Mouse (Mus musculus) embryonic facial prominence, embryonic 11.5 days (tissue): ENCODE measurements around the gene Spon1. TPM values are rescaled to one million over a fixed set of nuclear protein-coding genes. Genes with fewer than 3 reads are reported as not detected.

ENCODE experiments used
- ATAC-seq: fragments of 200-750 bp; cut with Nextera tagmentation; replicated peaks from 2 replicates; pipeline ENCODE4 v1.8.0; 2017; ENCODE audit warnings: low read depth; ENCODE audit not compliant: insufficient number of reproducible peaks, low FRiP score, low TSS enrichment
- DNase-seq: peaks from one replicate; pipeline ENCODE4 v3.0.0-alpha.2; 2015; ENCODE audit warnings: low spot score
- H3K27ac ChIP-seq: fragments of 300-500 bp; sonication (generic); replicated peaks from 2 replicates; pipeline ENCODE4 v1.5.1; 2014; ENCODE audit warnings: mild to moderate bottlenecking, low read depth, low read length, control low read depth
- H3K27me3 ChIP-seq: fragments of 300-500 bp; sonication (generic); 2 replicates; pipeline ENCODE4 v1.6.1; 2014; ENCODE audit warnings: mild to moderate bottlenecking, low read length, moderate library complexity, mixed read lengths; ENCODE audit not compliant: control insufficient read depth, insufficient read depth
- H3K36me3 ChIP-seq: fragments of 300-500 bp; sonication (generic); replicated peaks from 2 replicates; pipeline ENCODE4 v1.6.1; 2014; ENCODE audit warnings: low read depth, mild to moderate bottlenecking, low read length, moderate library complexity, mixed read lengths; ENCODE audit not compliant: control insufficient read depth, insufficient read depth
- H3K4me1 ChIP-seq: fragments of 300-500 bp; sonication (generic); 2 replicates; pipeline ENCODE4 v1.6.1; 2014; ENCODE audit warnings: low read length, mixed read lengths; ENCODE audit not compliant: control insufficient read depth, insufficient read depth
- H3K4me2 ChIP-seq: fragments of 300-500 bp; sonication (generic); 2 replicates; pipeline ENCODE4 v1.6.1; 2014; ENCODE audit warnings: low read depth, mild to moderate bottlenecking, control low read depth, low read length, moderate library complexity
- H3K4me3 ChIP-seq: fragments of 300-500 bp; sonication (generic); 2 replicates; pipeline ENCODE4 v1.5.1; 2014; ENCODE audit warnings: low read depth, low read length, control low read depth
- H3K9ac ChIP-seq: fragments of 300-500 bp; sonication (generic); replicated peaks from 2 replicates; pipeline ENCODE4 v1.6.1; 2014; ENCODE audit warnings: mild to moderate bottlenecking, control low read depth, low read length
- H3K9me3 ChIP-seq: fragments of 300-500 bp; sonication (generic); replicated peaks from 2 replicates; pipeline ENCODE4 v1.6.1; 2016; ENCODE audit warnings: mild to moderate bottlenecking, low read length, inconsistent platforms, mixed read lengths; ENCODE audit not compliant: control insufficient read depth
- WGBS: fragments of 180-500 bp; shearing (Covaris S2); extraction: QIAGEN DNeasy Blood & Tissue Kit; methylation state at CpG from one replicate; pipeline ENCODE4 v1.1.7; 2014; 5-methylcytosine and 5-hydroxymethylcytosine counted together
- polyA plus RNA-seq: library from polyadenylated mRNA; unstranded; fragments of >200 nt; fragmentation: Nextera tagmentation; extraction: Ambion mirVana; gene quantifications from 2 replicates; pipeline ENCODE4 v1.2.1, GENCODE M21; 2014

Spon1 gene
- polyA plus RNA-seq, 1 experiment from 2014 or later, result 25.1 TPM

DNA sequence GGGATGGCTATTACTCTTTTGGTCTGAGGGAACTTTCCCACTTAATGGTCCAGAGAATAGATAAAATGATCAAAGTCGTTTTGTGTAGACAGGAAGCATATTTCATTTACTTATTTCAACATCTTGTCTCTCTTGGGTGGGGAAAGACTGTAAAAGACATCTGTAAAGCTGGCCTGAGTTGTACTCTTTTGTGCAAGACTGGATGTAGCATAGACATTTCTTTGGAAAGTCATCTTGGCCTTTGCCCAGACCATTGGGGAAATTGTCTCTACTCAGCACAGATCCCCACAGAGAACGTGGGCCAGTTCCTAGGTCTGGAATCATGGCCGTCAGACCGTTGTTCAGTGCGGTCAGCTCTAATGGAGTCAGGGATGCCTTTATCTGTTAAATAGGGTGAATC is 112.1 kb downstream of the Spon1 start:
- ATAC-seq, result no peak
- Histone ChIP-seq H3K27me3 (no peaks in the 10 kb centered on the region), H3K27ac (no peak overlapping the region), H3K9me3 (no peaks in the 10 kb centered on the region), H3K36me3 (no peaks in the 10 kb centered on the region), H3K4me3 (no peak overlapping the region), H3K9ac (no peak overlapping the region), H3K4me1 (no peaks in the 10 kb centered on the region), H3K4me2 (no peak overlapping the region)
- WGBS, result 88% methylated on average over 5 of the region's 5 CpGs
- no peak for DNase-seq

DNA sequence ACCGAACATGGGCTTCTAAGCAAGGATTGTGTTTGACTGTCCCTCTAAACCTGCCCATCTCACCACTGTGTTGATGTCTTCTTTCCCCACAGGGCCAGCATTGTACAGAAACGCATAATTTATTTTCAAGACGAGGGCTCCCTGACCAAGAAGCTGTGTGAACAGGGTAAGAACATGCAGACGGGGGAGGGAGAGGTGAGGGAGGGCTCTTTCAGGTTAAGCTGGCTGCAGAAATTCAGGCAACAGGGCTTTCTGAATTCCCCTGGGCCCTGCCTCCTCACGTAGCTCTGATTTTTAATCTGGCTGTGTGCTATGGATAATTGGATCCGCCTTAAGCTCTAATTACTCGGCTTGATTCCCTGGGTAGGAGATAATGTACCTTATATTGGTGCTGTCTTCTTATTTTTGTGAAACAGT is 113.3 kb downstream of the Spon1 start:
- Histone ChIP-seq H3K27me3 (no peaks in the 10 kb centered on the region), H3K4me1 (no peaks in the 10 kb centered on the region), H3K27ac (no peak overlapping the region), H3K4me2 (no peak overlapping the region), H3K4me3 (no peak overlapping the region), H3K9me3 (no peaks in the 10 kb centered on the region), H3K36me3 (no peaks in the 10 kb centered on the region), H3K9ac (no peak overlapping the region)
- DNase-seq, result no peak
- ATAC-seq, result no peak
- 56% methylated on average over 7 of the region's 7 CpGs for WGBS

DNA sequence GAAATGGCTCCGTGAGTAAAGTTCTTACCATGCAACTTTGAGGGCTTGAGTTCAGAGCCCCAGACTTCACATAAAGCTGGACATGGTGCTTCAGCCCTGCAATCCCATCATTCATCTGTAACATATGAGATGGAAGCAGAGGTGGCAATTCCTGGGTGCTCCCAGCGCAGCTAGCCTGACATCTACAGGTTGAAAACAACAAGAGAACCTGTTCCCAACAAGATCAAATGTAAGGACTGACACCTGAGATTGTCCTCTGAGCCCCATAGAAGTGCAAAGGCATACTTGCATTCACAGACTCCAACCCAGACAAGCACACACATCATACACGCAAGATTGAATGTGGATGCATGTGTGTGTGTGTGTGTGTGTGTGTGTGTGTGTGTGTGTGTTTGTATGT is 114.2 kb downstream of the Spon1 start:
- Histone ChIP-seq H3K4me1 (no peaks in the 10 kb centered on the region), H3K9me3 (no peaks in the 10 kb centered on the region), H3K4me2 (no peak overlapping the region), H3K36me3 (no peaks in the 10 kb centered on the region), H3K27ac (no peak overlapping the region), H3K9ac (no peak overlapping the region), H3K4me3 (no peak overlapping the region), H3K27me3 (no peaks in the 10 kb centered on the region)
- WGBS, result 92% methylated on average over 3 of the region's 3 CpGs
- DNase-seq (no peak), ATAC-seq (no peak)

DNA sequence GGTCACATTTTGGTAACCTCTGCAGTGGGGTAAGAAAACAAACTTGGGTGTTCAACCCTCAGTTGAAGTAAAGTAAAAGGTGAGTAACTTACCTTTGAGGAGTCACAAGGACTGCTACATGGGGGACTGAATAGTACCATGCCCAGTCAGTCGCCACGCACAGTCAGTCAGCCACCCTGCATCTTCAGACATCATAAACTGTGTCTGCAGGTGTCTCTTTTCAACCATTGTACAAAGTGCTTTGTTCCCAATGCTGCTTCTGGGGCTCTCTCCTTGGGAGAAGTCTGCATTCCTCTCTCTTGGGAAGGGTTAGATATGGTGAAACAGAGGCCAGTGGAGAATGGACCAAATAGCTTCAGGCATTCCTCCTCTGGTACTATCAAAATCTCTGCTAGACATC is 125.0 kb downstream of the Spon1 start:
- Histone ChIP-seq H3K4me2 (no peak overlapping the region), H3K4me3 (no peak overlapping the region), H3K27me3 (no peaks in the 10 kb centered on the region), H3K9me3 (no peaks in the 10 kb centered on the region), H3K36me3 (no peaks in the 10 kb centered on the region), H3K27ac (no peak overlapping the region), H3K4me1 (no peaks in the 10 kb centered on the region), H3K9ac (no peak overlapping the region)
- DNase-seq, result no peak
- ATAC-seq, result no peak
- 86% methylated on average over 2 of the region's 2 CpGs for WGBS

DNA sequence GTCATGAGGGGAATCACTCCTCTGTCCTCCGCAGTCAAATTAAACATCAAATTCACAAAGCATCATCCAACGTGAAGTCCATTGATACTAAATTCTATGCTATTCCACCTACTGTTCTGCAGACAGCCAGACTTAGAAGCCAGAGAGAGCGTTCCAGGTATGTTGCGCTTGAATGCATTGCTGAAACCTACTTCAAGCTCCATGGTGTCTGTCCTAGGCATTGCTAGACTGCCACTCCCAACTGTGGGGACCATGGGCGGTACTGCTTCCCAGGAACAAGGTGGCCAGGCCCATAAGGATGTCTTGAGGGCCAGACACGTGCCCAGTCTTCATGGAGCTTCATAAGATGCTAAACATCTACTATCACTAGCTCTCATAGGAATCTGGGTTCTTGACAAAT is 125.7 kb downstream of the Spon1 start:
- no peak overlapping the region for H3K27ac ChIP-seq
- ATAC-seq, result no peak
- H3K27me3 ChIP-seq, result no peaks in the 10 kb centered on the region
- H3K9ac ChIP-seq, result no peak overlapping the region
- no peaks in the 10 kb centered on the region for H3K4me1 ChIP-seq
- no peaks in the 10 kb centered on the region for H3K9me3 ChIP-seq
- 87% methylated on average over 6 of the region's 6 CpGs for WGBS
- H3K4me3 ChIP-seq, result no peak overlapping the region
- H3K36me3 ChIP-seq, result no peaks in the 10 kb centered on the region
- no peak for DNase-seq
- no peak overlapping the region for H3K4me2 ChIP-seq

DNA sequence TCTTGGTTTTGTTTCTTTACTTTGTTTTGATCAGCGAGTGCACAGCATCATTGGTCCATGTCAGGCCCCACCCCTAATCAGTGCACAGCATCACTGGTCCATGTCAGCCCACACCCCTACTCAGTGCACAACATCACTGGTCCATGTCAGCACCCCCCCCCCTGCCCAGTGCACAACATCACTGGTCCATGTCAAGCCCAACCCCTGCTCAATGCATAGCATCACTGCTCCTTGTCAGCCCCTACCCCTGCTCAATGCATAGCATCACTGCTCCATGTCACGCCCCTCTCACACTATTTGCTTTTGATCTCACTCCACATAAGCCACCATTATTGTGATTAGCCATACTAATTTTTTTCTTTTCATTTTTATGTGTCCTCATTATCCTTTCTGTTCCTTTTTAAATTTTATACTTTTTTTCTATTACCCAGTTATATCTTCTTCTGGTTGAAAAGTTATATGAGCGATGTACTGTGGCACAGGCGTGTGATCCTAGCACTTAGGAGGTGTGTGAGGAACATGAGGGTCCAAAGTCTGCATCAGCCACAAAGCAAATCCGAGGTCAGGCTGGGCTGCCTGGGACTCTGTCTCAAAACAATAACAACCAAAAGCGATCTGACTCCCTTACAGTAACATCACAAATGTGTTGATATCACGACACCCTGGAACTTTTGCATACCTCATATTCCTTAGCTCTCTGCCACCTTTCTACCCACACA is 128.3 kb downstream of the Spon1 start:
- H3K9ac ChIP-seq, result no peak overlapping the region
- H3K27me3 ChIP-seq, result no peaks in the 10 kb centered on the region
- DNase-seq, result no peak
- ATAC-seq, result no peak
- no peak overlapping the region for H3K27ac ChIP-seq
- H3K36me3 ChIP-seq, result no peaks in the 10 kb centered on the region
- no peak overlapping the region for H3K4me2 ChIP-seq
- H3K4me3 ChIP-seq, result no peak overlapping the region
- WGBS, result 87% methylated on average over 7 of the region's 7 CpGs
- no peaks in the 10 kb centered on the region for H3K9me3 ChIP-seq
- no peaks in the 10 kb centered on the region for H3K4me1 ChIP-seq

DNA sequence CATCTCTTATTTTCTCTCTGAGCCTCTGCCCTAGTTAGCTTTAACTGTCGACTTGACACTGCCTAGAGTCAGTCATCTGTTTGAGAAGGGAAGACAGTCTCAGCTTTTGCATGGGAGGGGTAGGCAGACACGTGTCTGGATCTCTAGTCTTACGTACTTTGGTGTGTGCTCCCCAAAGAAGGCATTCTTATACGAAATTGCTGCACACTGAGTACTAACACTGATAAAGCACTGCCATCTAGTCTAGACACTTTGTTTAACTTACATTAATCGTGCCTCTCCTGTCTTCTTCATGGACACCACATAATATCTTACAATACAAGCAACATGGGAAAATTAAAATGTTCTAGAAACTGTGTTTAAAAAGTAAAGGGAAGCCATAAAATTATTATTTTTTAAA is 129.5 kb downstream of the Spon1 start:
- H3K4me3 ChIP-seq, result no peak overlapping the region
- no peak overlapping the region for H3K4me2 ChIP-seq
- no peak overlapping the region for H3K9ac ChIP-seq
- H3K9me3 ChIP-seq, result no peaks in the 10 kb centered on the region
- no peaks in the 10 kb centered on the region for H3K27me3 ChIP-seq
- no peak for ATAC-seq
- 79% methylated on average over 5 of the region's 5 CpGs for WGBS
- H3K27ac ChIP-seq, result no peak overlapping the region
- DNase-seq, result no peak
- H3K4me1 ChIP-seq, result no peaks in the 10 kb centered on the region
- H3K36me3 ChIP-seq, result no peaks in the 10 kb centered on the region

DNA sequence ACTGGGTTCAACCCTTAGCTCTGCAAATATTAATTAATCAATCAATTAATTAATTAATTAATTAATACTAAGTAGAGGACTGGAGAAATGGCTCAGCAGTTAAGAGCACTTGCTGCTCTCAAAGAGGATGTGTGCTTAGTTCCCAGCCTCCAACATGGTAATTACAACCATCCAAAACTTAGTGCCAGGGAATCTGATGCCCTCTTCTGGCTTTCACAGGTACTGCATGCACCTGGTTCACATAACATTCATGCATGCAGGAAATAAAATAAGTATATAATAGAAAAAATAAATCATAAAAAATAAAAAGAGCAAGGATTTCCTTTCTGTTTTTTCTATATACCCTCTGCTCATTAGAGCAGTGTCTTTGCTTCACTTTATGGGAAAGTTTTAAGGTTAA is 132.6 kb downstream of the Spon1 start:
- Histone ChIP-seq H3K4me3 (no peak overlapping the region), H3K27me3 (no peaks in the 10 kb centered on the region), H3K4me1 (no peaks in the 10 kb centered on the region), H3K27ac (no peak overlapping the region), H3K4me2 (no peak overlapping the region), H3K9ac (no peak overlapping the region), H3K36me3 (no peaks in the 10 kb centered on the region), H3K9me3 (no peaks in the 10 kb centered on the region)
- ATAC-seq, result no peak
- DNase-seq, result no peak
